Mouse (Mus musculus) heart, embryonic 16.5 days (tissue): ENCODE measurements around the gene Tgm1. TPM values are rescaled to one million over a fixed set of nuclear protein-coding genes. Genes with fewer than 3 reads are reported as not detected.

ENCODE experiments used
- ATAC-seq: fragments of 200-750 bp; cut with Nextera tagmentation; replicated peaks from 2 replicates; pipeline ENCODE4 v1.8.0; 2017; ENCODE audit warnings: moderate number of reproducible peaks; ENCODE audit not compliant: insufficient read depth, low FRiP score; ENCODE audit errors: extremely low read depth
- H3K27ac ChIP-seq: fragments of 300-500 bp; sonication (generic); 2 replicates; pipeline ENCODE4 v1.5.1; 2014; ENCODE audit warnings: mild to moderate bottlenecking, low read length, control low read depth, moderate library complexity
- H3K27me3 ChIP-seq: fragments of 300-500 bp; sonication (generic); 2 replicates; pipeline ENCODE4 v1.6.1; 2014; ENCODE audit warnings: low read length, mixed read lengths; ENCODE audit not compliant: control insufficient read depth, insufficient read depth
- H3K36me3 ChIP-seq: fragments of 300-500 bp; sonication (generic); 2 replicates; pipeline ENCODE4 v1.6.1; 2014; ENCODE audit not compliant: control insufficient read depth, insufficient read depth
- H3K4me1 ChIP-seq: fragments of 300-500 bp; sonication (generic); 2 replicates; pipeline ENCODE4 v1.6.1; 2014; ENCODE audit warnings: low read length, mixed read lengths; ENCODE audit not compliant: control insufficient read depth, insufficient read depth
- H3K4me2 ChIP-seq: fragments of 300-500 bp; sonication (generic); 2 replicates; pipeline ENCODE4 v1.6.1; 2014; ENCODE audit warnings: low read depth, mild to moderate bottlenecking, control low read depth, low read length
- H3K4me3 ChIP-seq: fragments of 300-500 bp; sonication (generic); 2 replicates; pipeline ENCODE4 v1.5.1; 2014; ENCODE audit warnings: mild to moderate bottlenecking, control low read depth, low read length
- H3K9ac ChIP-seq: fragments of 300-500 bp; sonication (generic); 2 replicates; pipeline ENCODE4 v1.6.1; 2014; ENCODE audit warnings: low read length, control low read depth
- H3K9me3 ChIP-seq: fragments of 300-500 bp; sonication (generic); replicated peaks from 2 replicates; pipeline ENCODE4 v1.6.1; 2016; ENCODE audit warnings: low read length; ENCODE audit not compliant: control insufficient read depth
- WGBS: fragments of 180-500 bp; shearing (Covaris S2); extraction: QIAGEN DNeasy Blood & Tissue Kit; methylation state at CpG from one replicate; pipeline ENCODE4 v1.1.7; 2014; 5-methylcytosine and 5-hydroxymethylcytosine counted together
- polyA plus RNA-seq: library from polyadenylated mRNA; unstranded; fragments of >200 nt; fragmentation: Nextera tagmentation; extraction: Ambion mirVana; gene quantifications from 2 replicates; pipeline ENCODE4 v1.2.1, GENCODE M21; 2015

The Tgm1 gene
- polyA plus RNA-seq, 1 experiment from 2014 or later: 0.45 TPM

DNA sequence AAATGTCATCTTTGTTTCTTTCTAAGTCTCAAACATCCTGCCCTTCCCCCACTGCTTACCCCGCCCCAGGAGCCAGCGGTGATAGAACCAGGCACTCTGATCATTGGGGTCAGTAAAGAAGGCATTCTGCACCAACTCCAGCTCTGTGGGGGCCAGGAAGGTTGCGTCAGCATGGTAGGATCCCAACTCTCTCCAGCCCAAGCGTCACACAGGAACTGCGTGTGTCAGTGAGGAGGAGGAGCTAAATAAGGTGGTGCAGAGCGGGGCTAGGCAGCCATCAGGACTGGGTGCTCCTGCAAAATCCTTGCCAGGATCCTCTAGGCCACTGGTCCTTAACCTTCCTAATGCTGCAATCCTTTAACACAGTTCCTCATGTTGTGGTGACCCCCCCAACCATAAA is 6.0 kb upstream of the Tgm1 start:
- 90% methylated on average over 6 of the region's 6 CpGs for WGBS
- H3K4me1 ChIP-seq: peaks cover 7% of the 10 kb centered on the region
- H3K4me2 ChIP-seq: no peak overlapping the region
- no peaks in the 10 kb centered on the region for H3K36me3 ChIP-seq
- H3K9ac ChIP-seq: no peak overlapping the region
- ATAC-seq: no peak
- no peak overlapping the region for H3K4me3 ChIP-seq
- H3K9me3 ChIP-seq: no peaks in the 10 kb centered on the region
- H3K27ac ChIP-seq: no peak overlapping the region
- H3K27me3 ChIP-seq: no peaks in the 10 kb centered on the region

GRCm38 (mm10) chr14:55716884-55717283 is 3.2 kb upstream of the Tgm1 start:
- no peak overlapping the region for H3K9ac ChIP-seq
- ATAC-seq: no peak
- WGBS: 80% methylated on average over 8 of the region's 8 CpGs
- H3K9me3 ChIP-seq: no peaks in the 10 kb centered on the region
- no peak overlapping the region for H3K4me2 ChIP-seq
- H3K27ac ChIP-seq: no peak overlapping the region
- H3K4me1 ChIP-seq: peaks cover 8% of the 10 kb centered on the region; the same call in 1 of the 2 replicates
- peaks cover 13% of the 10 kb centered on the region for H3K27me3 ChIP-seq
- H3K4me3 ChIP-seq: no peak overlapping the region
- no peaks in the 10 kb centered on the region for H3K36me3 ChIP-seq

DNA sequence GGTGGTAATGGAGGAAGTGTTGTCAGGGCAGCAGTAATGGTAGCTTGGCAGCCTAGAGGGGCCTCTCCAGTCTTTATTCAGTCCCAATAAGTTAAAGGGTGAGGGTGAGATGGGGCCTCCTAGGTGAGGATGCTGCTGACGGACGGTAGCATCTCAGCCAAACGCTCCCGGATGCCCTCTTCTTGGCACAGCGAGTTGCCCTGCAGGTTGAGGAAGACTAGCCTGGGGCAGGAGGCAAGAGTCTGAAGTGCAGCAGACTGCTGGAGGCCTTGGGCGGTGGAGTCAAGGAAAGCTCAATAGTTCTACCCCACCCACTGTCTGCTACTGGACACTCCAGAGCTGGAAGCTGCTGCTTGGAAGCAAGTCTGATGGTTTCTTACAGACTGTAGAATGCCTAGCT is 2.5 kb upstream of the Tgm1 start:
- no peak overlapping the region for H3K27ac ChIP-seq
- H3K4me3 ChIP-seq: no peak overlapping the region
- no peak for ATAC-seq
- H3K9ac ChIP-seq: no peak overlapping the region
- no peaks in the 10 kb centered on the region for H3K9me3 ChIP-seq
- H3K36me3 ChIP-seq: no peaks in the 10 kb centered on the region
- H3K4me2 ChIP-seq: no peak overlapping the region
- 92% methylated on average over 6 of the region's 6 CpGs for WGBS
- H3K4me1 ChIP-seq: peaks cover 6% of the 10 kb centered on the region; the same call in 1 of the 2 replicates
- peaks cover 13% of the 10 kb centered on the region for H3K27me3 ChIP-seq

GRCm38 (mm10) chr14:55714893-55715292 is 1.2 kb upstream of the Tgm1 start:
- H3K4me3 ChIP-seq: no peak overlapping the region
- H3K9ac ChIP-seq: no peak overlapping the region
- H3K4me2 ChIP-seq: no peak overlapping the region
- H3K27ac ChIP-seq: no peak overlapping the region
- H3K36me3 ChIP-seq: no peaks in the 10 kb centered on the region
- no peak for ATAC-seq
- 38% methylated on average over 6 of the region's 6 CpGs for WGBS
- H3K9me3 ChIP-seq: no peaks in the 10 kb centered on the region
- peaks cover 13% of the 10 kb centered on the region for H3K27me3 ChIP-seq
- 0 out of 2 replicates have a peak, but pooled peaks cover 6% of the 10 kb centered on the region for H3K4me1 ChIP-seq

GRCm38 (mm10) chr14:55713007-55713728 is 558 bp downstream of the Tgm1 start:
- peak overlapping the region; percentile 56 for H3K4me2 ChIP-seq
- H3K36me3 ChIP-seq: no peaks in the 10 kb centered on the region
- peak; percentile 35 for ATAC-seq
- WGBS: 16% methylated on average over 25 of the region's 25 CpGs
- H3K9ac ChIP-seq: peak overlapping the region; percentile 17; the same call in 1 of the 2 replicates
- peak overlapping the region; percentile 28 for H3K4me3 ChIP-seq
- H3K27me3 ChIP-seq: peaks cover 13% of the 10 kb centered on the region
- no peaks in the 10 kb centered on the region for H3K9me3 ChIP-seq
- 0 out of 2 replicates have a peak, but pooled peaks cover 6% of the 10 kb centered on the region for H3K4me1 ChIP-seq
- H3K27ac ChIP-seq: no peak overlapping the region

DNA sequence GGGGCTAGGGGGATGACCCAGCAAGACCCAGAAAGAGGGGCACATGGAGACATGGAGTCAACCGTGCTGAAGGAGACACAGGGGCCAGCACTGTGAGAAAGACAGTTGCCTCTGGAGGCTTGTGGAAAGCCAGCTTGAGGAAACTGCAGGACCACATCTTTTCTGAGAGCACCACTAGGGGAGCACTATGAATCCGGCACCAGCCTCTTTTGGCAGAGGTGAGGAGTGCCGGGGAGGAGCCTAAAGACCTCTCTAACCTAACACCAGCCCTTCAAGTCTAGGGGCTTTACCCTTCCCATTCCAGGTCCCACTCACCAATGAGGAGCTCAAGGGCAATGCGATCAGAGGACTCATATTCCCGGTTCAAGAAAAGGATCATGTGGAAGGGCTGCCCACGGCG is 1.9 kb downstream of the Tgm1 start:
- 0 out of 2 replicates have a peak, but pooled peaks cover 6% of the 10 kb centered on the region for H3K4me1 ChIP-seq
- no peaks in the 10 kb centered on the region for H3K9me3 ChIP-seq
- no peak for ATAC-seq
- H3K9ac ChIP-seq: no peak overlapping the region
- H3K27ac ChIP-seq: no peak overlapping the region
- peaks cover 13% of the 10 kb centered on the region for H3K27me3 ChIP-seq
- WGBS: 73% methylated on average over 7 of the region's 7 CpGs
- no peaks in the 10 kb centered on the region for H3K36me3 ChIP-seq
- no peak overlapping the region for H3K4me3 ChIP-seq
- no peak overlapping the region for H3K4me2 ChIP-seq

- Histone ChIP-seq H3K4me1 (0 out of 2 replicates have a peak, but pooled peaks cover 6% of the 10 kb centered on the region), H3K27ac (no peak overlapping the region), H3K4me3 (no peak overlapping the region), H3K9ac (no peak overlapping the region), H3K4me2 (no peak overlapping the region), H3K9me3 (no peaks in the 10 kb centered on the region), H3K36me3 (no peaks in the 10 kb centered on the region), H3K27me3 (peaks cover 13% of the 10 kb centered on the region)
- 78% methylated on average over 4 of the region's 4 CpGs for WGBS
- ATAC-seq: no peak
These were observed 4.2 kb downstream of the Tgm1 start for GRCm38 (mm10) chr14:55709509-55709908.

DNA sequence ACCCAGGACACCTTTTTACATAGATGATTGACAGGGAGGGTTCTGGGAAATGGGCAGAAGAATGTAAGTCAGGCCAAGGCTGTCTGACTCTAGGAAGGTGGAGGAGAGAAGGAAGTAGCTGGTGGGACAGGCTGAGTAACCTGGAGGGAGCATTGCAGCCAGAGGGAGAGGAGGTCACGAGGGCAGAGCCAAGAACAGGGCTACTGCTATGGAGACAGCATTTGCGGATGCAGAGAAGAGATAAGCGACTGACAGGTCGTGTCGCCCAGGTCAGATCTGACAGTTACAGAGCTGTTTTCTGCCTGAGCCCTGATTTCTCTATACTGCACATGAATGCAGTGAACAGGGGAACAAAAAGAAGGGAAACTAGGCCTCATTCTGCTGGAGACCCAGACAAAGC is 6.3 kb downstream of the Tgm1 start:
- no peak overlapping the region for H3K27ac ChIP-seq
- peaks cover 6% of the 10 kb centered on the region for H3K27me3 ChIP-seq
- H3K4me3 ChIP-seq: no peak overlapping the region
- ATAC-seq: no peak
- WGBS: 65% methylated on average over 5 of the region's 5 CpGs
- no peaks in the 10 kb centered on the region for H3K9me3 ChIP-seq
- H3K9ac ChIP-seq: no peak overlapping the region
- H3K36me3 ChIP-seq: no peaks in the 10 kb centered on the region
- H3K4me2 ChIP-seq: no peak overlapping the region
- H3K4me1 ChIP-seq: no peaks in the 10 kb centered on the region

- H3K9me3 ChIP-seq: no peaks in the 10 kb centered on the region
- H3K27me3 ChIP-seq: no peaks in the 10 kb centered on the region; the same call in 1 of the 2 replicates
- no peak overlapping the region for H3K4me3 ChIP-seq
- no peaks in the 10 kb centered on the region for H3K4me1 ChIP-seq
- no peak for ATAC-seq
- 77% methylated on average over 8 of the region's 8 CpGs for WGBS
- H3K36me3 ChIP-seq: no peaks in the 10 kb centered on the region
- H3K27ac ChIP-seq: no peak overlapping the region
- H3K9ac ChIP-seq: no peak overlapping the region
- H3K4me2 ChIP-seq: no peak overlapping the region
These were observed 7.6 kb downstream of the Tgm1 start for GRCm38 (mm10) chr14:55706051-55706600.
